Mouse (Mus musculus) heart, adult 2 months (tissue): ENCODE data around the gene Soat2. TPM values are rescaled to one million over a fixed set of nuclear protein-coding genes. Genes with fewer than 3 reads are reported as not detected.

Experiments
- DNase-seq, 2 experiments: peaks; one replicate each; pipeline ENCODE4 v3.0.0; 2021
- H3K27ac ChIP-seq: fragments of 200-600 bp; 2 replicates; pipeline ENCODE4 v1.8.1; 2022
- H3K27me3 ChIP-seq: fragments of 200-500 bp; 2 replicates; pipeline ENCODE4 v1.6.1; 2012; ENCODE audit warnings: mild to moderate bottlenecking, low read length, inconsistent platforms, mixed read lengths; ENCODE audit not compliant: control insufficient read depth, insufficient read depth
- H3K36me3 ChIP-seq: fragments of 200-500 bp; 2 replicates; pipeline ENCODE4 v1.6.1; 2012; ENCODE audit warnings: low read length, inconsistent platforms; ENCODE audit not compliant: control insufficient read depth, insufficient read depth
- H3K4me1 ChIP-seq: fragments of 200-500 bp; 2 replicates; pipeline ENCODE4 v1.6.1; 2011; ENCODE audit warnings: low read length; ENCODE audit not compliant: control insufficient read depth, insufficient read depth
- H3K4me3 ChIP-seq: fragments of 200-600 bp; 2 replicates; pipeline ENCODE4 v1.8.1; 2022
- H3K79me2 ChIP-seq: fragments of 200-500 bp; replicated peaks from 2 replicates; pipeline ENCODE4 v1.6.1; 2012; ENCODE audit warnings: mild to moderate bottlenecking, inconsistent platforms, low read length, moderate library complexity, mixed read lengths; ENCODE audit not compliant: control insufficient read depth, insufficient read depth
- H3K9ac ChIP-seq: fragments of 200-500 bp; 2 replicates; pipeline ENCODE4 v1.6.1; 2012; ENCODE audit warnings: low read depth, mild to moderate bottlenecking, control low read depth, inconsistent platforms, low read length, mixed read lengths
- CTCF ChIP-seq: fragments of 200-600 bp; IDR thresholded peaks from 2 replicates; pipeline ENCODE4 v1.8.1; 2022; ENCODE audit warnings: antibody characterized with exemption, mild to moderate bottlenecking, moderate library complexity
- EP300 ChIP-seq: fragments of 200-500 bp; IDR thresholded peaks from 2 replicates; pipeline ENCODE4 v1.6.1; 2011; ENCODE audit warnings: low read depth, low read length, control low read depth; ENCODE audit not compliant: insufficient read depth
- POLR2A ChIP-seq: fragments of 200-500 bp; IDR thresholded peaks from 2 replicates; pipeline ENCODE4 v1.6.1; 2011; ENCODE audit warnings: mild to moderate bottlenecking, low read depth, low read length, control low read depth; ENCODE audit not compliant: insufficient read depth
- WGBS: fragments of 180-500 bp; shearing (Covaris S2); methylation state at CpG from one replicate; pipeline ENCODE4 v1.1.7; 2018; 5-methylcytosine and 5-hydroxymethylcytosine counted together
- intact Hi-C: fragments of 180-260 bp; cut with DNase I; formaldehyde crosslinking; loops from one replicate; pipeline ENCODE4 v1.15.1; 2025
- polyA plus RNA-seq: library from polyadenylated mRNA; depleted of rRNA; stranded (reverse); fragments of >200 nt; gene quantifications from 2 replicates; pipeline ENCODE4 v1.2.3, GENCODE M21; 2012; rRNA removed
- total RNA-seq, 2 experiments: library from RNA; stranded (reverse); gene quantifications; 2 replicates each; pipeline ENCODE4 v1.2.3; 2021

Soat2 gene
- total and polyA plus RNA-seq, 3 experiments: 0.09 to 0.16 TPM; not detected in 1

- intact Hi-C loops: no loop called here
- Histone ChIP-seq H3K4me1 (peaks cover 9% of the 10 kb centered on the region), H3K4me3 (no peak overlapping the region), H3K79me2 (peaks cover 3% of the 10 kb centered on the region; the same call in 1 of the 2 replicates), H3K27me3 (no peaks in the 10 kb centered on the region), H3K27ac (no peak overlapping the region), H3K9ac (no peak overlapping the region), H3K36me3 (peaks cover 19% of the 10 kb centered on the region)
- no peak for DNase-seq
- no peak for TF ChIP-seq POLR2A
- TF ChIP-seq CTCF: no peak
- TF ChIP-seq EP300: no peak
- 82% methylated on average over 8 of the region's 8 CpGs for WGBS
Observed at GRCm38 (mm10) chr15:102209114-102209513, 58.8 kb downstream of the Soat2 start.

- H3K4me1 ChIP-seq: peaks cover 2% of the 10 kb centered on the region
- H3K79me2 ChIP-seq: peaks cover 1% of the 10 kb centered on the region; the same call in 1 of the 2 replicates
- DNase-seq: no peak
- H3K9ac ChIP-seq: no peak overlapping the region
- TF ChIP-seq EP300 (no peak), POLR2A (no peak), CTCF (no peak)
- intact Hi-C loops: no loop called here
- H3K36me3 ChIP-seq: peaks cover 5% of the 10 kb centered on the region
- H3K4me3 ChIP-seq: no peak overlapping the region
- 94% methylated on average over 4 of the region's 4 CpGs for WGBS
- H3K27ac ChIP-seq: no peak overlapping the region
- H3K27me3 ChIP-seq: no peaks in the 10 kb centered on the region
Observed at GRCm38 (mm10) chr15:102210816-102211215, 60.5 kb downstream of the Soat2 start.

- DNase-seq: no peak
- no peaks in the 10 kb centered on the region for H3K27me3 ChIP-seq
- no peaks in the 10 kb centered on the region for H3K36me3 ChIP-seq
- no peak overlapping the region for H3K27ac ChIP-seq
- TF ChIP-seq EP300: no peak
- no peak for TF ChIP-seq POLR2A
- no peak for TF ChIP-seq CTCF
- intact Hi-C loops: no loop called here
- 57% methylated on average over 6 of the region's 6 CpGs for WGBS
- 0 out of 2 replicates have a peak, but pooled peaks cover 1% of the 10 kb centered on the region for H3K79me2 ChIP-seq
- no peaks in the 10 kb centered on the region for H3K4me1 ChIP-seq
- no peak overlapping the region for H3K4me3 ChIP-seq
- H3K9ac ChIP-seq: no peak overlapping the region
Observed at GRCm38 (mm10) chr15:102211895-102212294, 61.6 kb downstream of the Soat2 start.

Other genes with a start within 250 kb of the Soat2 start
- not detected for gene Krt4, start 225.8 kb upstream of the Soat2 start, total RNA-seq
- 0.43 TPM in 1 of 2 replicates, not detected in the other for gene Krt4, start 225.8 kb upstream of the Soat2 start, polyA plus RNA-seq
- under 1 TPM in 1 of 2 experiments, not detected in 1; 0.27 TPM for gene Krt79, start 210.2 kb upstream of the Soat2 start, total RNA-seq
- gene Krt79, start 210.2 kb upstream of the Soat2 start, polyA plus RNA-seq: 1.5 and 2.3 TPM in 2 replicates
- under 1 TPM in 1 of 2 experiments, not detected in 1; 0.08 TPM for gene Krt78, start 196.2 kb upstream of the Soat2 start, total RNA-seq
- not detected in 2 replicates for gene Krt78, start 196.2 kb upstream of the Soat2 start, polyA plus RNA-seq
- gene Krt8, start 146.0 kb upstream of the Soat2 start, total RNA-seq: 1 to 10 TPM; 1.7 TPM
- 2.3 and 9.8 TPM in 2 replicates for gene Krt8, start 146.0 kb upstream of the Soat2 start, polyA plus RNA-seq
- 1 to 10 TPM; 2.6 to 2.7 TPM for gene Krt18, start 122.3 kb upstream of the Soat2 start, total RNA-seq
- 2.7 and 6.7 TPM in 2 replicates for gene Krt18, start 122.3 kb upstream of the Soat2 start, polyA plus RNA-seq
- gene Eif4b, start 76.8 kb upstream of the Soat2 start, total RNA-seq: 100 to 1,000 TPM; 138 to 177 TPM
- gene Eif4b, start 76.8 kb upstream of the Soat2 start, polyA plus RNA-seq: 50.7 and 87.9 TPM in 2 replicates
- gene Tns2, start 50.1 kb upstream of the Soat2 start, total RNA-seq: 100 to 1,000 TPM; 114 to 130 TPM
- gene Tns2, start 50.1 kb upstream of the Soat2 start, polyA plus RNA-seq: 157 and 184 TPM in 2 replicates
- gene Spryd3, start 14.3 kb upstream of the Soat2 start, total RNA-seq: 10 to 100 TPM; 13.4 to 14.2 TPM
- gene Spryd3, start 14.3 kb upstream of the Soat2 start, polyA plus RNA-seq: 23.1 and 24.2 TPM in 2 replicates
- 10 to 100 TPM; 28.9 to 31.7 TPM for gene Igfbp6, start 6.2 kb upstream of the Soat2 start, total RNA-seq
- 47.6 and 56.1 TPM in 2 replicates for gene Igfbp6, start 6.2 kb upstream of the Soat2 start, polyA plus RNA-seq
- gene Zfp740, start 52.7 kb downstream of the Soat2 start, total RNA-seq: 10 to 100 TPM; 31.6 to 32.8 TPM
- gene Zfp740, start 52.7 kb downstream of the Soat2 start, polyA plus RNA-seq: 16.2 and 29.9 TPM in 2 replicates
- 10 to 100 TPM; 13.1 to 15.6 TPM for gene Csad, start 54.2 kb downstream of the Soat2 start, total RNA-seq
- 33.4 and 42.1 TPM in 2 replicates for gene Csad, start 54.2 kb downstream of the Soat2 start, polyA plus RNA-seq
- 1 to 10 TPM; 1.5 to 2.0 TPM for gene Itgb7, start 81.4 kb downstream of the Soat2 start, total RNA-seq
- 2.4 and 4.6 TPM in 2 replicates for gene Itgb7, start 81.4 kb downstream of the Soat2 start, polyA plus RNA-seq
- 10 to 100 TPM; 18.1 to 20.3 TPM for gene Rarg, start 107.0 kb downstream of the Soat2 start, total RNA-seq
- 19.9 and 26.9 TPM in 2 replicates for gene Rarg, start 107.0 kb downstream of the Soat2 start, polyA plus RNA-seq
- not detected for gene Gm9918, start 120.0 kb downstream of the Soat2 start, total RNA-seq
- gene Gm9918, start 120.0 kb downstream of the Soat2 start, polyA plus RNA-seq: 0.06 TPM in 1 of 2 replicates, not detected in the other
- 10 to 100 TPM; 17.0 to 19.4 TPM for gene Mfsd5, start 128.9 kb downstream of the Soat2 start, total RNA-seq
- gene Mfsd5, start 128.9 kb downstream of the Soat2 start, polyA plus RNA-seq: 37.8 and 47.9 TPM in 2 replicates
- gene Espl1, start 145.7 kb downstream of the Soat2 start, total RNA-seq: 1 to 10 TPM; 1.0 to 1.4 TPM
- gene Espl1, start 145.7 kb downstream of the Soat2 start, polyA plus RNA-seq: 1.6 and 2.4 TPM in 2 replicates
- 100 to 1,000 TPM; 287 to 351 TPM for gene Pfdn5, start 175.6 kb downstream of the Soat2 start, total RNA-seq
- 82.0 and 160 TPM in 2 replicates for gene Pfdn5, start 175.6 kb downstream of the Soat2 start, polyA plus RNA-seq
- gene Myg1, start 181.2 kb downstream of the Soat2 start, total RNA-seq: 10 to 100 TPM; 19.0 to 24.1 TPM
- 27.8 and 36.7 TPM in 2 replicates for gene Myg1, start 181.2 kb downstream of the Soat2 start, polyA plus RNA-seq
- 10 to 100 TPM; 10.8 to 13.2 TPM for gene Aaas, start 200.2 kb downstream of the Soat2 start, total RNA-seq
- gene Aaas, start 200.2 kb downstream of the Soat2 start, polyA plus RNA-seq: 22.1 and 26.2 TPM in 2 replicates
- not detected for gene Sp7, start 216.7 kb downstream of the Soat2 start, total RNA-seq
- 0.06 TPM in 1 of 2 replicates, not detected in the other for gene Sp7, start 216.7 kb downstream of the Soat2 start, polyA plus RNA-seq